Mouse (Mus musculus): ENCODE data around the gene Grin2c. TPM values are rescaled to one million over a fixed set of nuclear protein-coding genes. Genes with fewer than 3 reads are reported as not detected.

The Grin2c gene
- polyA plus RNA-seq, 1 experiment: not detected

- peaks cover 26% of the 10 kb centered on the region for H3K27me3 ChIP-seq (replicated peaks)
- TF ChIP-seq GATA1 (IDR thresholded peaks at IDR 0.05; ENCODE audit: borderline replicate concordance, low read length) (no peak), FLI1 (IDR thresholded peaks at IDR 0.05; ENCODE audit: low read length) (no peak)
Measured at GRCm38 (mm10) chr11:115242746-115243145, 24.3 kb downstream of the Grin2c start.

DNA sequence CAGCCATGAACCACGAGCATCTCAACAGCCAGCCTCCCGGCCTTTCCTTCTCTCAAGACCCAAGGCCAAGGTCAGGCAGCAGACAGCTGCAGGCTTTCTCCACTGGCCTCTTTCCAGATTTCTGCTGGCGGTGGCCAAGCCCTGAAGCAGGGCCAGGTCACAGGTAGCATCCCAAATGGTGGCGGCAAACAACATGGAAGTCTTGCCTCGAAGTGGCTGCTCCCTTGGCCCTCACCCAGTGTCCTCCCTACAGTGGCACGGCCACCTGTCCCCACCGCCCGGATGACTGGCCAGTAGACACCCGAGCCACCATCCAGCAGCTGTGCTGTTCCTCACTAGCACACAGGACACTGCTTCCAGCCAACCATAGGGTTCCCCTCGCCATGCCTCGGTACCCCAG, 25.6 kb downstream of the Grin2c start:
- no peak overlapping the region for H3K4me3 ChIP-seq (replicated peaks)
- TF ChIP-seq GATA1 (IDR thresholded peaks at IDR 0.05; ENCODE audit: borderline replicate concordance, low read length) (no peak), FLI1 (IDR thresholded peaks at IDR 0.05; ENCODE audit: low read length) (no peak)
- H3K36me3 ChIP-seq (replicated peaks; ENCODE audit: low read length): peaks cover 95% of the 10 kb centered on the region
- H3K4me1 ChIP-seq: peaks cover 19% of the 10 kb centered on the region
- peaks cover 14% of the 10 kb centered on the region for H3K27me3 ChIP-seq (replicated peaks)
- no peaks in the 10 kb centered on the region for H3K9me3 ChIP-seq

More at GRCm38 (mm10) chr11:115242746-115243145, 24.3 kb downstream of the Grin2c start:
- Histone ChIP-seq H3K36me3 (replicated peaks; ENCODE audit: low read length) (peaks cover 83% of the 10 kb centered on the region), H3K4me3 (replicated peaks) (no peak overlapping the region), H3K9me3 (no peaks in the 10 kb centered on the region), H3K4me1 (peaks cover 19% of the 10 kb centered on the region)

DNA sequence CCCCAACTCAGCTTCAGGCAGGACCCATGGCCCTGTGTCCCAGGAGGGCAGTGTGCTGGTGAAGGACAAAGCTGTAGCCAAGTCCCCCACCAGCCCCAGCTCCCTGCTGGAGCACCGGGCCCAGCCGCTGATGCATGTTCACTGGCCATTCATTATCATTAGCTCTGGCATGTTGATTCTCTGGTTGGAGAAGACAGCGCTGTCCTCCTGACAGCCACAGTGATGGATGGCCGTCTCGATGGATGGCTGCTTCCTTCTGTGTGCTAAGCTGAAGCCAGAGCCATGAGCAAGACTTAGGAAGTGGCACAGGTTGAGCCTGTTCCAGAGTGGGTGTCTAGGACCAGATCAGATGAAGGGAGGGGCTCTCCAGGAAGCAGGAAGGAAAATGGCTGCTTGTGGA, 30.5 kb downstream of the Grin2c start:
- Histone ChIP-seq H3K4me1 (peaks cover 53% of the 10 kb centered on the region), H3K36me3 (replicated peaks; ENCODE audit: low read length) (peaks cover 88% of the 10 kb centered on the region), H3K9me3 (no peaks in the 10 kb centered on the region), H3K27me3 (replicated peaks) (peaks cover 12% of the 10 kb centered on the region), H3K4me3 (replicated peaks) (no peak overlapping the region)
- no peak for TF ChIP-seq FLI1 (IDR thresholded peaks at IDR 0.05; ENCODE audit: low read length)

- peaks cover 74% of the 10 kb centered on the region for H3K4me1 ChIP-seq
- H3K36me3 ChIP-seq (replicated peaks; ENCODE audit: low read length): peaks cover 82% of the 10 kb centered on the region
Measured at GRCm38 (mm10) chr11:115234320-115235044, 32.6 kb downstream of the Grin2c start.

GRCm38 (mm10) chr11:115233526-115234290, 33.3 kb downstream of the Grin2c start:
- H3K9me3 ChIP-seq: no peaks in the 10 kb centered on the region
- peaks cover 82% of the 10 kb centered on the region for H3K36me3 ChIP-seq (replicated peaks; ENCODE audit: low read length)
- H3K4me1 ChIP-seq: peaks cover 82% of the 10 kb centered on the region
- peaks cover 2% of the 10 kb centered on the region for H3K27me3 ChIP-seq (replicated peaks)
- no peak for TF ChIP-seq GATA1 (IDR thresholded peaks at IDR 0.05; ENCODE audit: borderline replicate concordance, low read length)
- TF ChIP-seq FLI1 (IDR thresholded peaks at IDR 0.05; ENCODE audit: low read length): no peak
- no peak overlapping the region for H3K4me3 ChIP-seq (replicated peaks)

More at GRCm38 (mm10) chr11:115234320-115235044, 32.6 kb downstream of the Grin2c start:
- Histone ChIP-seq H3K9me3 (no peaks in the 10 kb centered on the region), H3K27me3 (replicated peaks) (peaks cover 5% of the 10 kb centered on the region), H3K4me3 (replicated peaks) (peak overlapping the region; percentile 30)
- no peak for TF ChIP-seq FLI1 (IDR thresholded peaks at IDR 0.05; ENCODE audit: low read length)
- no peak for TF ChIP-seq GATA1 (IDR thresholded peaks at IDR 0.05; ENCODE audit: borderline replicate concordance, low read length)

DNA sequence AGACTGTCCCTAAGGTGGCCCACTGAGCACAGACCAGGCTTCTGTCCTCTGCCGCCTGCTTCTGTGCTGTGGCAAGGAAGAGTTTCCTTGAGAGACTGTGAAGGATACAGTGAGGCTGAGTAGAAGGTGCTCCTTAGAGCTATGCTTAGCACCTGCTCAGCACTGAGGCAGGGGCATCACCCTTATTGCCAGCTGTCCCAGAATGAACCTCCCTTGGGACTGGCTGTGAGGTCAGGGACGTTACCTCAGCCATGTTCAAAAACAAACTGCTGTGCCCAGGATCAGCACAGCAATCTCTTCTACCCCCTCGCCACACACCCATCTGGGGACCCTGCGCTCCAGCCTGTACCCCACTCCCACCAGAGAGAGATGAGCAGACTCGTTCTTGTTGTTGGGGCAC, 34.2 kb downstream of the Grin2c start:
- H3K9me3 ChIP-seq: no peaks in the 10 kb centered on the region
- no peak overlapping the region for H3K4me3 ChIP-seq (replicated peaks)
- peaks cover 2% of the 10 kb centered on the region for H3K27me3 ChIP-seq (replicated peaks)
- peaks cover 82% of the 10 kb centered on the region for H3K36me3 ChIP-seq (replicated peaks; ENCODE audit: low read length)
- TF ChIP-seq FLI1 (IDR thresholded peaks at IDR 0.05; ENCODE audit: low read length): no peak
- TF ChIP-seq GATA1 (IDR thresholded peaks at IDR 0.05; ENCODE audit: borderline replicate concordance, low read length): no peak
- H3K4me1 ChIP-seq: peaks cover 90% of the 10 kb centered on the region

DNA sequence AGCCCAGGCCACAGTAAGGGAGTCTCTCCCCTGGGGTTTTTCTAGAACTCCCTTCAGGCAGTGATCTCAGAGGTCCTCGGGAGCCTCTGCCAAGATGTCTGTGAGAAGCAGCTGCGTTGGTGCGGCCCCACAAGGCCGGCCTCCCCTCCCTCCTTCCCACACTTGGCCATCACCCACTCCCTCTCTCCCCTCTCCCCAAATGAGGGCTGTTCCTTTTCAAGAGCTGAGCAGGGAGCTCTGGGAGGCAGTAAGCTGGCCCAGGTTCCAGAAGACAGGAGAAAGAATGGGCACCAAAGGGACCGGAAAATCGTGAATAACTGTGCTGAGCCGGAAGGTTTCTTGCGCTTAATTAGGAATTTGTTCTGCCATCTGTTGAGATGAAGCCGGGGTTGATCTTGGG, 35.1 kb downstream of the Grin2c start:
- Histone ChIP-seq H3K27me3 (replicated peaks) (peaks cover 2% of the 10 kb centered on the region), H3K9me3 (no peaks in the 10 kb centered on the region), H3K36me3 (replicated peaks; ENCODE audit: low read length) (peaks cover 80% of the 10 kb centered on the region), H3K4me3 (replicated peaks) (peak overlapping the region; percentile 80), H3K4me1 (peaks cover 93% of the 10 kb centered on the region)
- TF ChIP-seq GATA1 (IDR thresholded peaks at IDR 0.05; ENCODE audit: borderline replicate concordance, low read length): no peak
- no peak for TF ChIP-seq FLI1 (IDR thresholded peaks at IDR 0.05; ENCODE audit: low read length)

- Histone ChIP-seq H3K27me3 (replicated peaks) (peaks cover 2% of the 10 kb centered on the region), H3K4me1 (peaks cover 93% of the 10 kb centered on the region), H3K36me3 (replicated peaks; ENCODE audit: low read length) (peaks cover 81% of the 10 kb centered on the region), H3K9me3 (no peaks in the 10 kb centered on the region), H3K4me3 (replicated peaks) (peak overlapping the region; percentile 80)
- TF ChIP-seq GATA1 (IDR thresholded peaks at IDR 0.05; ENCODE audit: borderline replicate concordance, low read length) (no peak), FLI1 (IDR thresholded peaks at IDR 0.05; ENCODE audit: low read length) (no peak)
Measured at GRCm38 (mm10) chr11:115231168-115231915, 35.7 kb downstream of the Grin2c start.

DNA sequence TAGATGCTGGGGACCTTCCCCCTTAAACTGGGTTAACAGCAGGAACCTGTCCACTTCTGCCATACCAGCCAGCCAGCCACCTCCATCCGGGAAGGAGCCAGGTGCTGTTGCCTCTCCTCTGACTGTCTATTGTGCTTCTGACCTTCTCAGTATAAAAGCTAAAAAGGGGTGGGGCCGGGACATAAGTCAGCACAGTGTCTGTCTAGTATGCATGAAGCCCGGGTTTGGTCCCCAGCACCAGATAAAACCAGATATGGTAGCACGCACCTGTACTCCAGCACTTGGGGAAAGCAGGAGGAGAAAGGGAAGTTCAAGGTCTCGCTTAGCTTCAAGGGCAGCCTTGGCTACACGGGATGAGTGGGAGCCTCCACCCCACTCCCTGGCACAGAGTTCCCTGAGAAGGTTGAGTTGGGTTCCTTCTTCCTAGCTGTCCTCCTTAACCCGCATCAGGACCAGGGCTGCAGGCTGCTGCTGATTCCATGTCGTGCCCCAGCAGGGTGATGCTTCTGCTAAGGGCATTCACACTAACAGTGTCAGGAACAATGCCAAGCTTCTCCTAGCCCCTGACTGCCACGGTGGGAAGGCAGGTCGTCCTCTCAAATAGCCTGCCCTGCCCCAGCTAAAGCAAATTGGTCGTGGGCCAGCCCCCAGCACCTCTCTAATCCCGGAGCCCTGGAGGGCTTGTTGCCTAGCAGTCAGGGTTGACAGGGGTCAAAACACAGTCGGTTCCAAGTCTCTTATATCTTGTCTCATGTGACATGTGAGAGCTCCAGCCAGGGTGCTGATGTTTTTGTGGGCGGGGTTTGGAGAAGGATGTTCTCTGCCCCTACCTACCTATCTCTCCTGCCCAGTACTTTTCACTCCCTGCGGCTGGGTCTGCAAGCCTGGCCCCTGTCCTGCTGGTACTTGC, 37.8 kb downstream of the Grin2c start:
- TF ChIP-seq GATA1 (IDR thresholded peaks at IDR 0.05; ENCODE audit: borderline replicate concordance, low read length): no peak
- no peak for TF ChIP-seq FLI1 (IDR thresholded peaks at IDR 0.05; ENCODE audit: low read length)
- Histone ChIP-seq H3K27me3 (replicated peaks) (peaks cover 2% of the 10 kb centered on the region), H3K36me3 (replicated peaks; ENCODE audit: low read length) (peaks cover 83% of the 10 kb centered on the region), H3K4me3 (replicated peaks) (no peak overlapping the region), H3K4me1 (peaks cover 87% of the 10 kb centered on the region), H3K9me3 (no peaks in the 10 kb centered on the region)
